Mouse (Mus musculus) frontal cortex, adult 2 months (tissue): ENCODE data around the gene Kcna2. TPM values are rescaled to one million over a fixed set of nuclear protein-coding genes. Genes with fewer than 3 reads are reported as not detected.

ENCODE experiments used
- DNase-seq, 2 experiments: peaks; one replicate each; pipeline ENCODE4 v3.0.0; 2022; ENCODE audit warnings: low spot score in 1 of 2; ENCODE audit errors: extremely low spot score in 1 of 2
- polyA plus RNA-seq: library from polyadenylated mRNA; depleted of rRNA; stranded (reverse); fragments of >200 nt; gene quantifications from 2 replicates; pipeline ENCODE4 v1.2.3, GENCODE M21; 2012; rRNA removed

Kcna2 gene
- polyA plus RNA-seq, 1 experiment, result 40.6 TPM

- DNase-seq, result no peak
Measured at GRCm38 (mm10) chr3:107147126-107147525, 46.2 kb downstream of the Kcna2 start.

- DNase-seq, result peak in 1 of 2 experiments; percentile 58
Measured at GRCm38 (mm10) chr3:107149006-107149405, 48.1 kb downstream of the Kcna2 start.

DNA sequence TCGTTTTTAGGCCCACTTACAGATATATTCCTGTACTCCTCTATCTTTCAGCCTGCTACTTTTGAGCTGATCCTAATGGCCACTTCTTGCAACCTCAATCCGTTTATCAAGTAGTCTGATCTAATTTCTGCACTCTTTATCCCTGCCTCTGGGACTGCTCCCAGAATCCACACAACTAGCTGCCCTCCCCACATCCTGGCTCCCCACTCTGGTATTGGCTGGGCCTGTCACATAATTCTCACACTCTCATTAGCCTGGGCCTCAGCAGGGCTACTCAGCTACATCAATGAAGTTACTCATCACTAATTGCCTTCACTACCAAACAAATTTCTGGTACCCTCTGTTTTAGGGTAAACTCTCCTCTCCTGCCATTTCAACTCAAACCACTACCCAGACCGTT, 49.5 kb downstream of the Kcna2 start:
- DNase-seq, result peak in 1 of 2 experiments; percentile 35

DNA sequence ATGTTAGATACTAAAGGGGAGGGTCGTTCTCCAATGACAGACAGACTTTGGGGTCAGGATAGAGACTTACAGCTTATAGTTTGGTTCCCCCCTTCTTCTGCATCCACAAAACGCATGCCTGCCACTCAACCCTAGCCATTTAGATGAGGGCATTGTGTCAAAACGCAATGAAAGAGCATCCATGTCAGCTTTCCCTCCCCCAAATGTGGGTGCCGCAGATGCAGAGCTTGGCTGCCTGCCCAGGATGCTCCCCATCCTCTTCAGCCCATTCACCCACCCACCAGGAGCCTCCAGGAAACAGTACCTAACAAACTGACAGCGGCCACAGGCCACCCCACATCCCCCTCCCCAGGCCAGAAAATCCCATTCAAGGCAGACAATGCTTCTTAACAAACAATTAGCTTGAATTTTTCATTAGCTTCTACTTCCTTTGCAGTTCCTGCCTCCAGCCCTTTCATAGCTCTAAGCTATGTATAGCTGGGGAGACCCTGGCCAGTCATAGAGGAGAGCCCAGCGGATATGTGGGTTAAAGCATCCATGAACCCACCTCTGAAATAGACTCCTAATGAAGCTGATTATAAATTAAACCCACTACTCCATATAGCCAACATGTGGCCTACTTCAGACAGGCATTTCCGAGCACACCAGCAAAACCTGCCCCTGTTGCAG, 50.1 kb downstream of the Kcna2 start:
- peak in 1 of 2 experiments; percentile 17 for DNase-seq

GRCm38 (mm10) chr3:107153772-107154655, 53.1 kb downstream of the Kcna2 start:
- DNase-seq, result no peak

GRCm38 (mm10) chr3:107158856-107159255, 57.9 kb downstream of the Kcna2 start:
- no peak for DNase-seq

DNA sequence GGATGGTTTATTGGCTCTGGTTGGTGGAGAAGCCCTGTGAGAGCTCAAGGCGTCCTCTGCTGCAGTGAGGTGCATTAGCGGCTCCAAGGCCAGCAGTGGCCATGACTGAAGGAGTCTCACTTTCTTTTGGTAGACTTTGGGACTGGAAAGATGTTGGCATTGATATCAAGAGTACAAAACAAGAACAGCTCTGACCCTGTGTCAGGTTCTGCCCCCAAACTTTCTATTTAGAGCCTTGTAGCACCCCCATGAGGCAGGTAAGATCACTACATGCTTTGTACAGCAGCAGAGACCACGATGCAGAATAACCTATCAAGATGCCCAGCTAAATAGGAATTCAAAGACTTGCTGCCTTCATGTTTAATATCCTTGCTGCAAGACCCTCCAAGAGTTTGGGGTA, 58.5 kb downstream of the Kcna2 start:
- DNase-seq, result peak in 1 of 2 experiments; percentile 66

DNA sequence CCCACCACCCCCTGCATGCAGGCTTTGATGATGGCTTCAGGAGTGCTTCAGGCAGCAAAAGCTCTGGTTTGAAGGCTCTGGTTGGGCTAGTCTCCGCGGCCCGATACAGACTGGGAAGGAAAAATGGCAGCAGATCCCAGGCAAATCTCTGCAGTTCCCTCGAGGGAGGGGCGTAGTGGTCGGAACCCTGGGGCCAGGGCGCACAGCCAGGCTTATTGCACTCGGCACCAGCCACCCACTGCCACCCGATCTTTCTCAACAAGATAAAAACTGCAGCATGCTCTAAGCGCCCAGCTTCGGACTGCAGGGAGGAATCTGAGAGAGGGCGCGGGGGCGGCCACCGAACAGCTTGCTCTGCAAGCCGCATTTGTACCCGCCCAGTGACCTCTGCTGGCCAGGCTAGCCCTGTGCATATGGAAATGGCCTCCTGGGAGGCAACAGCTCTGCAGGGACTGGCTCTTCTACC, 58.9 kb downstream of the Kcna2 start:
- DNase-seq, result peak; percentile 16 to 57

GRCm38 (mm10) chr3:107162741-107163140, 61.8 kb downstream of the Kcna2 start:
- no peak for DNase-seq

Other genes starting within 250 kb of the Kcna2 start
- gene Kcna3, start 65.0 kb upstream of the Kcna2 start, polyA plus RNA-seq, result 6.3 and 7.3 TPM in 2 replicates
- gene Kcna10, start 81.9 kb downstream of the Kcna2 start, polyA plus RNA-seq, result 0.04 and 0.13 TPM in 2 replicates
- gene Cym, start 120.6 kb downstream of the Kcna2 start, polyA plus RNA-seq, result 0.27 and 0.30 TPM in 2 replicates
- gene A630076J17Rik, start 129.5 kb downstream of the Kcna2 start, polyA plus RNA-seq, result not detected in 2 replicates
- gene Prok1, start 138.6 kb downstream of the Kcna2 start, polyA plus RNA-seq, result 0.14 and 0.42 TPM in 2 replicates
- 117 and 121 TPM in 2 replicates for gene Lamtor5, start 177.7 kb downstream of the Kcna2 start, polyA plus RNA-seq
- 3.3 and 3.4 TPM in 2 replicates for gene Slc16a4, start 190.1 kb downstream of the Kcna2 start, polyA plus RNA-seq
- gene Rbm15, start 232.5 kb downstream of the Kcna2 start, polyA plus RNA-seq, result 5.3 and 5.9 TPM in 2 replicates